Mouse (Mus musculus) lung, postnatal 25 days (tissue): ENCODE results near the gene Cpn2.

Experiments
- DNase-seq: peaks from one replicate; pipeline ENCODE4 v3.0.0; 2022; ENCODE audit warnings: low spot score

The Cpn2 gene

GRCm38 (mm10) chr16:30236091-30236699 is 31.1 kb downstream of the Cpn2 start:
- DNase-seq = peak; percentile 83

GRCm38 (mm10) chr16:30235577-30235976 is 31.7 kb downstream of the Cpn2 start:
- no peak for DNase-seq

DNA sequence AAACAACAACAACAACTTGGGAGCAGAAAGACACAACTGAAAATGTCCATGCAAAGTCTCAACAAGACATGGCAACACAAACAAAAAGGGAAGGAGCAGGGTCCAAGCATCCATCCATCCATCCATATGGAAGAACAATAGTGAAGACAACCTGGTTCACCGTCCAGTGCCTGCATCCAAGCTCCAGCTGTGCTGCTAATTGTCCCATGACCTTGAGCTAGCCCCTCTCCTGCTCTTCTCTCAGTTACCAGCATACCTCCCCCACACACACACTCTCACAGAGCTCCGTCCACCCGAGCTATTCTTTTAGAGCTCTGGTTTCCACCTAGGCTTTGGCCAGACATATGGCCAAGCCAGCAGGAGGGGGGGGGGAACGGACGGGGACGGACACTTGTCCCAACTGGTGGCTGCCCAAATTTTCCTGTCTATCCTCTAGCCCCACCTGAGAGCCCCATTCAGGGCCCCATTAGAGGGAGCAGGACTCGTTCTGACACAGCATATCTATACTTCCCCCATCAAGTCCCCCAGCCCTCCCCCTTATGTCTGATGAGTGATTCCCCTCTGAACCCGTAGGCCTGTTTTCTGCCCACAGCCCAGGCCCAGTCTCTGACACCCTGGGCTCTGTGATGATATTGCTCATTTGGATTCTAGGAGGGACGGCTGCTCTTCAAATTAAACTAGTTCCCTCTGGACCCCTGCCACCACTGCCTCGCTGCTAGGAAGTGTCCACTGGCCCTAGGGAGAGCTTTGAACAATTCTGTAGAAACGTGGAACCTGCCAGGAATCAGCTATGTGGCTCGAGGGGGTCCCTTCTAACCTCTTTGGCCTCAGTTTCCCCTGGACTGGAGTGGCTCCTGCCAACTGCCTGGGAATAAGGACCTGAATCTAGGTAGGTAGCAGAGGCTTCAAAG is 32.4 kb downstream of the Cpn2 start:
- DNase-seq = no peak

- DNase-seq = no peak
These were observed 33.2 kb downstream of the Cpn2 start for GRCm38 (mm10) chr16:30234077-30234476.

- no peak for DNase-seq
These were observed 35.3 kb downstream of the Cpn2 start for GRCm38 (mm10) chr16:30231882-30232604.

- no peak for DNase-seq
These were observed 39.9 kb downstream of the Cpn2 start for GRCm38 (mm10) chr16:30227352-30227751.

DNA sequence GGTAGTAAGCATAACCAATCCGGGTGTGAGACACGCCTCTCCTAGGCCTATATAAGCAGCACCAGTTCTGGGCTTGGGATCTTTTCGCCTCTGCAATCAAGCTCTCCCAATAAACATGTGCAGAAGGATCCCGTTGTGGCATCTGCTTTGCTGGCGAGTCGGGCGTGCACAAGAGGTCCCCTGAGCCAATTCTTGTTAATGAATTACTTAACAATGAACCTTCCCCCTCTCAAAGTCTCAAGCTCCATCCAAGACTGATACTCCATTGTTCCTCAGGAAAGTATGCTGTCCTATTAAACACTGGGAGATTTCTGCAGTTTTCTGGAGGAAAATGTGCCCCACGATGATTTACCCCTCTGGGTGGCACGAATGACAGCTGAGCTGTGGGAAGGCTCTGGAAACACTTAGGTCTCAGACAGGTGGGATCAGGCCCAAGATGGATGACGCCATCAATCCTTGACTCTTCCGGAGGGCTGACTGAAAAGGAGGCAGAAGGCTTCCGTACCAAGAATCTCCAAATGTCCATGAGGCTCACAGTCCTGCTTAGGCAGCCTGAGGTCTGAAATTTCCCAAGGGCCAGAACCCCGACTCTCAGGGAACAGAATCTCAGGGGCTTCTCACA is 46.0 kb downstream of the Cpn2 start:
- DNase-seq = no peak

DNA sequence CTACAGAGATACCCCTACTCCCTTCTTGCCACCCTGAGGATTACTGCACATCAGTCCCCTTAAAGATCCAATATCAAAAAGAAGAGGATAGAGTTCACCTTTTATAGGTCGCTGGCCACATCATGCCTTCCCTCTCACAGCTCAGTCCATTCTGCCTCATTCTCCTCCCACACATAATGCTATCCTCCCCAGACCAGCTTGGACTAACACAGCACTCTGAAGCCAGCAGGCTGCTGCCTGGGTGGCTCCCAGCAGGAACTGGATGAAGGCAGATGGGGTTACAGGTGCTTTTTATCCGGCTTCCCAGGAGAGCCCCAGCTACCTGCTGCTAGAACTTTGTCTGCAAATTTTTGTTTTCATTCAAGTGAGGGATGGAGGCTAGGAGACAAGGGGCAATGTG is 51.5 kb downstream of the Cpn2 start:
- no peak for DNase-seq

GRCm38 (mm10) chr16:30213644-30214043 is 53.7 kb downstream of the Cpn2 start:
- DNase-seq = no peak

GRCm38 (mm10) chr16:30212035-30212434 is 55.3 kb downstream of the Cpn2 start:
- no peak for DNase-seq

DNA sequence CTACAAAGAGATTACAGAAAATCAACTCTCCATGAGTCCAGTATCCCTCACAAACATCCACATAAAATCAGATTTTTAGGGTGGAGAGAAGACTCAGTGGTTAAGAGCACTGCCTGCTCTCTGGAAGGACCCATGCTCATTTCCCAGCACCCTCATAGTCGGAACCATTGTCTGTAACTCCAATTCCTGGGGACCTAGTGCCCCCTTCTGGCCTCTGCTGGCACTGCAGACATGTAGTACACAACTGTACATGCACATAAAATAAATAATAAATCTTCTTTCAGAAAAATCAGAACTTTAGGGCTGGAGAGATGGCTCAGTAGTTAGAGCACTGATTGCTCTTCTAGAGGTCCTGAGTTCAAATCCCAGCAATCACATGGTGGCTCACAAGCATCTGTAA is 58.0 kb downstream of the Cpn2 start:
- DNase-seq = no peak

GRCm38 (mm10) chr16:30207991-30208390 is 59.3 kb downstream of the Cpn2 start:
- no peak for DNase-seq

- DNase-seq = no peak
These were observed 60.0 kb downstream of the Cpn2 start for GRCm38 (mm10) chr16:30207111-30207828.
